Mouse (Mus musculus): ENCODE results near the gene Naa40.

The Naa40 gene

GRCm38 (mm10) chr19:7265478-7266191 is 24.7 kb upstream of the Naa40 start:
- DNase-seq (ENCODE audit: low spot score in 2 of 2), result no peak

DNA sequence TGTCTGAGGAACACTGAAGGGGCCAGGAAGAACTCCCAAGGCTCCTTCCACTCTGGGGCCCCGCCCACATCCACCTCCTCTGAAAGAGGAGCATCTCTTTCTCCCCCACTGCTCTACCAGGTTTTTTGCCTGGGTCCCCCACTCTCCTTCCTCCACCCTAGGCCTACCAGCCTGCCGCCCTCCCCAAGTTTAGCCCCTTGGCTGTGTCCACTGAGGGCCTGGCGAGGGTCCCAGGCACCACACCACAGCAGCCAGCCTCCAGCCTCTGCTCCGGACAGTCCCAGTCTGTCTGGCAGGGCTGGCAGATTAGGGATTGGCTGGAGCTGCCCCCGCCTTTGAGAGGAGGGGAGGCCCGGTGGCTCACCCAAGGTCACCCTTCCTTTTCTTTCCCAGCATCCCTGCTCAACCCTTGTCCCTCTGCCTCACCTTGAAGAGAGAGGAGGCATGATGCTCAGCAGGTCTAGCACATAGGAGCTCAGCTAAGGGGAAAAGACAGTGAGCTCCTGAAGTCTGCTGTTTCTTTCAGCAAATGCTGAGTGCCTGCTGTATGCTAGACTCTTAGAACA is 23.9 kb upstream of the Naa40 start:
- DNase-seq (ENCODE audit: low spot score in 2 of 2), result no peak

- DNase-seq (ENCODE audit: low spot score in 2 of 2), result peak in 1 of 2 experiments; percentile 62
These were observed 23.2 kb upstream of the Naa40 start for GRCm38 (mm10) chr19:7264088-7264765.

- DNase-seq (ENCODE audit: low spot score in 2 of 2), result no peak
These were observed 21.6 kb upstream of the Naa40 start for GRCm38 (mm10) chr19:7262592-7262991.

GRCm38 (mm10) chr19:7261964-7262363 is 21.0 kb upstream of the Naa40 start:
- no peak for DNase-seq (ENCODE audit: low spot score in 2 of 2)

- no peak for DNase-seq (ENCODE audit: low spot score in 2 of 2)
These were observed 20.5 kb upstream of the Naa40 start for GRCm38 (mm10) chr19:7261476-7261875.

GRCm38 (mm10) chr19:7257881-7258280 is 16.9 kb upstream of the Naa40 start:
- no peak for DNase-seq (ENCODE audit: low spot score in 2 of 2)

- DNase-seq (ENCODE audit: low spot score in 2 of 2), result no peak
These were observed 5.0 kb upstream of the Naa40 start for GRCm38 (mm10) chr19:7246021-7246420.

DNA sequence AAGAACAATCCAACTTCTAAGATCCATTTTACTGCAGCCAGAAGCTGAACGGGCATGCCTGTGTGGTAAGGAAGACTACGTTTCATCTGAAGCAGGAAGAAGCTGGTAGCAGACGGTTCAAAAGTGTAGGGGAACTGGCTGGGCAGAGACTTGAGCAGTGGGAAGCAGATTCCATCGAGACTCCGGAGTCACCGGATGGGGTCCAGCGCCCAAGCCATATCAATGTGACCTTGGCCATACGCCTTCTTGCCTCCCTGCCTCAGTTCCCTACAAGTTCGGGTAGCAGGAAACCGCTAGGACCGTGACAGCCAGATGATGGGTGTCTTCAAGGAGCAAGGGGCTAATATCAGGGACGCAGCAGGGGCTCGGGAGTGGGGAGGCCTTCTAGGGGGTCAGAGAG is 692 bp downstream of the Naa40 start:
- DNase-seq (ENCODE audit: low spot score in 2 of 2), result no peak

DNA sequence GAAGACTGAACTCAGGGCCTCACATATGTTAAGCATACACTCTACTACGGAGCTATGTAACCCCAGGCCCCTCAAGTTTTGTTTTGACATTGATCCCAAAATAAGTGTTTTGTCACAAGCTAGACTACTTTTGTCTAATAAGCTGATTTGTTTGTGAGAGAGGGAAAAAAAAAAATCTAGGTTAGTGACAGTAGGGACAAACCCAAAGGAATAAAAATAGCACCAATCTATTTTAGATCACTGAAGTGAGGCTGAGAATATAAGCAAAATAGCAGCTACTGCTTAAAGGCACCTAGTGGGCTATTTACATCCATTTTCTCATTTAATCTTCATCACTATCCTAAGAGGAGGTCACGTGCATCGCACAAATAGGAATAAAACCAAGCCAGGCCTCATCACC is 1.4 kb downstream of the Naa40 start:
- DNase-seq (ENCODE audit: low spot score in 2 of 2), result no peak

- DNase-seq (ENCODE audit: low spot score in 2 of 2), result no peak
These were observed 4.2 kb downstream of the Naa40 start for GRCm38 (mm10) chr19:7236742-7237141.

GRCm38 (mm10) chr19:7236011-7236410 is 5.0 kb downstream of the Naa40 start:
- DNase-seq (ENCODE audit: low spot score in 2 of 2), result no peak

DNA sequence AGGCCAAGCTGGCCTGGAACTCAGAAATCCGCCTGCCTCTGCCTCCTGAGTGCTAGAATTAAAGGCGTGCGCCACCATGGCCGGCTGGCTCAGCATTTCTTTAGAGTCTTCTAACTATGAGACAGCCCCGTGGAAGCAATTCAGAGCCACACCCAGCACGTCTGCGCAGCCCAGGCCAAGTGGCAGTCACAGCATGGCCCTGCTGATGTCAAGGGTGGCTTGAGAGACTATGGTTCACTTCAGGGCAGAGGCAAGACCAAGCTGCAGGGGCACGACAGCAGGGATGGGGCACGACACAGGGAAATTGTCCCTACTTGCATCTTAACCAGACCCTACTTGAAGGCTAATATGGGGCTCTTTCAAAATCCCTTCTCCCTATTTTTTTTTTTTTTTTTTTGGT is 5.5 kb downstream of the Naa40 start:
- no peak for DNase-seq (ENCODE audit: low spot score in 2 of 2)

- peak; percentile 55 to 69 for DNase-seq (ENCODE audit: low spot score in 2 of 2)
These were observed 6.3 kb downstream of the Naa40 start for GRCm38 (mm10) chr19:7234537-7235221.

DNA sequence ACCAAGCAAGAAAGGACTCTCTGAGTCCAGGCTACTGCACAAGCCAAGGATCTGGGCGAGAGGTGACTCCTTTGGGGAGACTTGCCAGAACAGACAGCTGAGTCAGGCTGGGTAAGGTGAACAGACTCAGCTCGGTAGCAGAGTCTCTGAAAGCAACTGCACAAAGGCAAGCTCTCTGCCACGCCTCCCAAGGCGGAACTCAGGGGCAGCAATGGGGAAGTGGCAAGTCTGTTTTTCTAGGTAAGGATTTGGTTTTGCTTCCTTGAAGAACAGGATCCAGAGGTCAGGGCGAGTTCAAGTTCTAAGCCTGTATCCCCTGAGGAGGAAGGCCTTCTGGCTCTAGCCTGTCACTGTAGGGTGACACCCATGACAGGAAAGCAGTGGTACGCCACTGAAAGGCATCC is 14.5 kb downstream of the Naa40 start:
- DNase-seq (ENCODE audit: low spot score in 2 of 2), result no peak

- DNase-seq (ENCODE audit: low spot score in 2 of 2), result no peak
These were observed 15.8 kb downstream of the Naa40 start for GRCm38 (mm10) chr19:7225096-7225690.

- DNase-seq (ENCODE audit: low spot score in 2 of 2), result no peak
These were observed 16.7 kb downstream of the Naa40 start for GRCm38 (mm10) chr19:7224253-7224652.

GRCm38 (mm10) chr19:7223488-7223887 is 17.5 kb downstream of the Naa40 start:
- DNase-seq (ENCODE audit: low spot score in 2 of 2), result no peak

DNA sequence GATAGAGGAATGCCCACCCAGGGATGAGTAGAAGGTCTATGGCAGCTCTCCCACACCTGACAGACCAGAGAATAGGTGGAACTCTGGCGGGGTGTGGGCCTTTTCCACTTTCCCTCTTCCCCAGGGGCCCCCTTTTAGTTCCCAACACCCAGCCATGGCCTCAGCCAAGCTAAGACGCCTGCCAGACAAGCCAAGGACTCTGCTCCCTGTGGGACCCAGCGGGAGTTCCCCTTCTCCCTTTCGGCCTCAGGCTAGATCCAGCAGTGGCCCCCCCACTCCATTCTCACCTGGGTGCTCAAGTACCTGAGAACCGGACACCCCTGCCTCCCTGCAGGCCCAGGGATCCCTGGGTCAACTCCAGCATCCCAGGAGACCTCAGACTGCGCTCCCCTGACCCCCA is 18.8 kb downstream of the Naa40 start:
- DNase-seq (ENCODE audit: low spot score in 2 of 2), result no peak

- no peak for DNase-seq (ENCODE audit: low spot score in 2 of 2)
These were observed 22.2 kb downstream of the Naa40 start for GRCm38 (mm10) chr19:7218753-7219152.

GRCm38 (mm10) chr19:7217926-7218267 is 23.1 kb downstream of the Naa40 start:
- no peak for DNase-seq (ENCODE audit: low spot score in 2 of 2)
